Mouse (Mus musculus): ENCODE results near the gene Pef1. TPM values are rescaled to one million over a fixed set of nuclear protein-coding genes. Genes with fewer than 3 reads are reported as not detected.

The Pef1 gene
- polyA plus RNA-seq, 1 experiment = not detected

- Histone ChIP-seq H3K27ac (ENCODE audit: insufficient read depth, low read depth, low read length) (no peak overlapping the region), H3K4me3 (ENCODE audit: insufficient read depth, low read depth, low read length) (no peak overlapping the region), H3K4me1 (ENCODE audit: control insufficient read depth, insufficient read depth, low read length) (peaks cover 9% of the 10 kb centered on the region)
- TF ChIP-seq POLR2A (IDR thresholded peaks at IDR 0.05; ENCODE audit: insufficient read depth, low read depth, low read length) (no peak), CTCF (IDR thresholded peaks at IDR 0.05; ENCODE audit: insufficient read depth, low read depth, low read length) (no peak)
- WGBS = 43% methylated on average over 3 of the region's 3 CpGs
These were observed 31.8 kb upstream of the Pef1 start for GRCm38 (mm10) chr4:130070523-130070922.

- Histone ChIP-seq H3K4me3 (ENCODE audit: insufficient read depth, low read depth, low read length) (no peak overlapping the region), H3K4me1 (ENCODE audit: control insufficient read depth, insufficient read depth, low read length) (peaks cover 10% of the 10 kb centered on the region), H3K27ac (ENCODE audit: insufficient read depth, low read depth, low read length) (no peak overlapping the region)
- no peak for TF ChIP-seq CTCF (IDR thresholded peaks at IDR 0.05; ENCODE audit: insufficient read depth, low read depth, low read length)
- no peak for TF ChIP-seq POLR2A (IDR thresholded peaks at IDR 0.05; ENCODE audit: insufficient read depth, low read depth, low read length)
- WGBS = 91% methylated on average over 2 of the region's 2 CpGs
These were observed 30.6 kb upstream of the Pef1 start for GRCm38 (mm10) chr4:130071758-130072157.

- H3K4me1 ChIP-seq (ENCODE audit: control insufficient read depth, insufficient read depth, low read length) = peaks cover 21% of the 10 kb centered on the region
- TF ChIP-seq POLR2A (IDR thresholded peaks at IDR 0.05; ENCODE audit: insufficient read depth, low read depth, low read length) = no peak
- TF ChIP-seq CTCF (IDR thresholded peaks at IDR 0.05; ENCODE audit: insufficient read depth, low read depth, low read length) = no peak
- no peak overlapping the region for H3K4me3 ChIP-seq (ENCODE audit: insufficient read depth, low read depth, low read length)
- WGBS = 79% methylated on average over 4 of the region's 4 CpGs
- no peak overlapping the region for H3K27ac ChIP-seq (ENCODE audit: insufficient read depth, low read depth, low read length)
These were observed 29.0 kb upstream of the Pef1 start for GRCm38 (mm10) chr4:130073367-130073766.

- no peak for TF ChIP-seq CTCF (IDR thresholded peaks at IDR 0.05; ENCODE audit: insufficient read depth, low read depth, low read length)
- TF ChIP-seq POLR2A (IDR thresholded peaks at IDR 0.05; ENCODE audit: insufficient read depth, low read depth, low read length) = no peak
- Histone ChIP-seq H3K4me3 (ENCODE audit: insufficient read depth, low read depth, low read length) (no peak overlapping the region), H3K4me1 (ENCODE audit: control insufficient read depth, insufficient read depth, low read length) (peaks cover 33% of the 10 kb centered on the region), H3K27ac (ENCODE audit: insufficient read depth, low read depth, low read length) (no peak overlapping the region)
- 34% methylated on average over 17 of the region's 17 CpGs for WGBS
These were observed 27.4 kb upstream of the Pef1 start for GRCm38 (mm10) chr4:130074761-130075515.

DNA sequence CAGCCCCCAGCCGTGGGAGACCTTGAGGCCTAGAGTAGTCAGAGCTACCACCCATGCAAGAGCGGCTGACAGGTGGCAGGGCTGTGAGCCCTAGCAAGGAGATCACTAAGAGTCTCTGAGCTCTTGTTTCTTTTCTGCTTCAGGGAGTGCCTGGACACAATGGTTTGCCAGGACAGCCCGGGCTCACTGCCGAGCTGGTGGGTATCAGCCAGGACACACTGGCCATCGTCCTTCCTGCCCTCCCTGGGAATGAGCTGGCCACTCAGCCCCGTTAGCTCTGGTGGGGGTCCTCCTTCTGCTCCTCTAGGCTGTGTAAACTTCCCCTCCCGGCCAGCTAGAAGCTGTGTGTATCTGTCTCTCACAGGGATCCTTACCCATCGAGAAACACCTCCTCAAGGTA lies 25.5 kb upstream of the Pef1 start:
- Histone ChIP-seq H3K27ac (ENCODE audit: insufficient read depth, low read depth, low read length) (no peak overlapping the region), H3K4me1 (ENCODE audit: control insufficient read depth, insufficient read depth, low read length) (peaks cover 40% of the 10 kb centered on the region), H3K4me3 (ENCODE audit: insufficient read depth, low read depth, low read length) (no peak overlapping the region)
- TF ChIP-seq CTCF (IDR thresholded peaks at IDR 0.05; ENCODE audit: insufficient read depth, low read depth, low read length) (no peak), POLR2A (IDR thresholded peaks at IDR 0.05; ENCODE audit: insufficient read depth, low read depth, low read length) (no peak)
- WGBS = 56% methylated on average over 8 of the region's 8 CpGs

- 80% methylated on average over 17 of the region's 17 CpGs for WGBS
- peaks cover 55% of the 10 kb centered on the region for H3K4me1 ChIP-seq (ENCODE audit: control insufficient read depth, insufficient read depth, low read length)
- no peak overlapping the region for H3K4me3 ChIP-seq (ENCODE audit: insufficient read depth, low read depth, low read length)
- TF ChIP-seq CTCF (IDR thresholded peaks at IDR 0.05; ENCODE audit: insufficient read depth, low read depth, low read length) = no peak
- no peak for TF ChIP-seq POLR2A (IDR thresholded peaks at IDR 0.05; ENCODE audit: insufficient read depth, low read depth, low read length)
- no peak overlapping the region for H3K27ac ChIP-seq (ENCODE audit: insufficient read depth, low read depth, low read length)
These were observed 23.4 kb upstream of the Pef1 start for GRCm38 (mm10) chr4:130078816-130079485.

DNA sequence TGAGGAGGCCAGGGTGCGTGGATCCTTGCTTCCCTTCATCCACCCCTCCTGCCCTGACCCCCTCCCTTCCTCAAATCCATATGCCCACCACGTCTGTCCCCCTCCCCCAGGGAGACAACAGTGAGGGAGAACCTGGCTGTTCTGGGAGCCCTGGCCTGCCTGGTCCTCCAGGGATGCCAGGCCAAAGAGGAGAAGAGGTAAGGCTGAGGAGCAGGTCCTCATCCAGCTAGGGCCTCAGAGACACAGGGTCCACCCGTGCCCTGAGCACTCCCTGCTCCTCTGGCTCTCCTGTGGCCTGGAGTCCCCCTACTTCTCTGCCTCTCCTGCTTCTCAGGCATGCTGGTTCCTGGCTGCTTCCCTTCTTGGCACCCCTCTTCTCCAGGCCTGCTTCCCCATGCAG lies 22.8 kb upstream of the Pef1 start:
- Histone ChIP-seq H3K27ac (ENCODE audit: insufficient read depth, low read depth, low read length) (no peak overlapping the region), H3K4me1 (ENCODE audit: control insufficient read depth, insufficient read depth, low read length) (peaks cover 61% of the 10 kb centered on the region), H3K4me3 (ENCODE audit: insufficient read depth, low read depth, low read length) (no peak overlapping the region)
- TF ChIP-seq CTCF (IDR thresholded peaks at IDR 0.05; ENCODE audit: insufficient read depth, low read depth, low read length) = no peak
- no peak for TF ChIP-seq POLR2A (IDR thresholded peaks at IDR 0.05; ENCODE audit: insufficient read depth, low read depth, low read length)
- WGBS = 61% methylated on average over 3 of the region's 3 CpGs

DNA sequence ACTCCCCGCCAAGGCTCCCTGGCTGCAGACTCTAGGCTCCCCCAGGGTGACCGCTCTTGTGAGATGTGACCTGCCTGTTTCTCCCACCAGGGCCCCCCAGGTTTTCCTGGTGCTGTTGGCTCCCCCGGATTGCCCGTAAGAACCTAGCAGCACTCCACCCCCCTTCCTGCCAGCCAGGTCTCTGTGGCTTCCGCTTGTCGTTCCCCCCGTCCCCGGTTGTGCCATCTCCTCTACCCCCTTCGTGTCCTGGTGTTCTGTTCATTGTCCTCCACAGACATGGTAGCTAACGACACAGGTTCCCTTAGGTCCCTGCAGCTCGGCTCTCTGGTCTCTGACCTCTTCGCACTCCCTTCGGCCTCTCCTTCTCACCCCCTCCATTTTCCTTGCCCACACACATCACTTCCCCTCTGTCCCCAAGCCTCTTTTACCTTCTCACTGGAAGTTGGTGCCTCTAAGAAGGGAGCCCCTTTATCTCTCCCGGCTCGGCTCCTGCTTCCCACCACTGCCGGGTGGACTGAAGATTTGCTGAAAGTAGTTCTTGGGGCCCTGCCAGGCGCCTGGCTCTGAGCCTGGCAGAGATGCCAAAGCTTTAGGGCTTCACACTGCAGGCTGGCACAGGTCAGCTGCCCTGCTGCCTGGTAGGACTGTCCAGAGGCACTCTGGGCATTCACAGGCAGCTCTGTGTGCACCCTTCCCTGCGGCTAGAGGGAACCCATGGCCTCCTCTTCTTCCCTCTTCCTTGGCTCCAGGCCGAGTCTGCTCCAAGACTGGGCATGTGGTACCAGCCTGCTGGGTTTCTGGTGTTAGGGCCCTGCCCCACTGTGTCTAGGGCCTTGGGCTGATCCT lies 20.8 kb upstream of the Pef1 start:
- 71% methylated on average over 19 of the region's 19 CpGs for WGBS
- Histone ChIP-seq H3K4me3 (ENCODE audit: insufficient read depth, low read depth, low read length) (no peak overlapping the region), H3K27ac (ENCODE audit: insufficient read depth, low read depth, low read length) (no peak overlapping the region), H3K4me1 (ENCODE audit: control insufficient read depth, insufficient read depth, low read length) (peaks cover 70% of the 10 kb centered on the region)
- TF ChIP-seq POLR2A (IDR thresholded peaks at IDR 0.05; ENCODE audit: insufficient read depth, low read depth, low read length) (no peak), CTCF (IDR thresholded peaks at IDR 0.05; ENCODE audit: insufficient read depth, low read depth, low read length) (no peak)

All from olfactory bulb, adult 2 months (tissue).